Mouse (Mus musculus) limb, embryonic 10.5 days (tissue): Measurements from ENCODE around the gene Adarb1. TPM values are rescaled to one million over a fixed set of nuclear protein-coding genes. Genes with fewer than 3 reads are reported as not detected.
"Not testable (repeated sequence)": the region's sequence is repeated elsewhere in the genome, so short reads cannot be mapped to it uniquely, and the experiment has no call there.

Experiments used
- DNase-seq: peaks from one replicate; pipeline ENCODE4 v3.0.0-alpha.2; 2017; ENCODE audit warnings: low spot score
- H3K27ac ChIP-seq: fragments of 300-500 bp; sonication (generic); 2 replicates; pipeline ENCODE4 v1.5.1; 2016; ENCODE audit warnings: mild to moderate bottlenecking
- H3K27me3 ChIP-seq: fragments of 300-500 bp; sonication (generic); 2 replicates; pipeline ENCODE4 v1.6.1; 2016; ENCODE audit warnings: low read depth, mild to moderate bottlenecking; ENCODE audit not compliant: poor library complexity, severe bottlenecking
- H3K36me3 ChIP-seq: fragments of 300-500 bp; sonication (generic); 2 replicates; pipeline ENCODE4 v1.6.1; 2016; ENCODE audit warnings: mild to moderate bottlenecking, moderate library complexity
- H3K4me1 ChIP-seq: fragments of 300-500 bp; sonication (generic); 2 replicates; pipeline ENCODE4 v1.6.1; 2016
- H3K4me3 ChIP-seq: fragments of 300-500 bp; sonication (generic); 2 replicates; pipeline ENCODE4 v1.5.1; 2016; ENCODE audit warnings: mild to moderate bottlenecking, moderate library complexity
- H3K9me3 ChIP-seq: fragments of 300-500 bp; sonication (generic); replicated peaks from 2 replicates; pipeline ENCODE4 v1.6.1; 2016; ENCODE audit warnings: mild to moderate bottlenecking
- WGBS: fragments of 180-500 bp; shearing (Covaris S2); methylation state at CpG from one replicate; pipeline ENCODE4 v1.1.7; 2016; 5-methylcytosine and 5-hydroxymethylcytosine counted together
- polyA plus RNA-seq: library from polyadenylated mRNA; unstranded; fragments of >200 nt; fragmentation: Nextera tagmentation; extraction: Ambion mirVana; gene quantifications from 2 replicates; pipeline ENCODE4 v1.2.1, GENCODE M21; 2016

The Adarb1 gene
- polyA plus RNA-seq, 1 experiment from 2014 or later = 4.9 TPM

- Histone ChIP-seq H3K4me3 (no peak overlapping the region), H3K27me3 (no peaks in the 10 kb centered on the region), H3K27ac (no peak overlapping the region), H3K4me1 (no peaks in the 10 kb centered on the region), H3K9me3 (no peaks in the 10 kb centered on the region), H3K36me3 (peaks cover 6% of the 10 kb centered on the region; the same call in 1 of the 2 replicates)
- WGBS = 88% methylated on average over 8 of the region's 8 CpGs
- no peak for DNase-seq
These were observed 119.4 kb downstream of the Adarb1 start for GRCm38 (mm10) chr10:77298621-77299020.

DNA sequence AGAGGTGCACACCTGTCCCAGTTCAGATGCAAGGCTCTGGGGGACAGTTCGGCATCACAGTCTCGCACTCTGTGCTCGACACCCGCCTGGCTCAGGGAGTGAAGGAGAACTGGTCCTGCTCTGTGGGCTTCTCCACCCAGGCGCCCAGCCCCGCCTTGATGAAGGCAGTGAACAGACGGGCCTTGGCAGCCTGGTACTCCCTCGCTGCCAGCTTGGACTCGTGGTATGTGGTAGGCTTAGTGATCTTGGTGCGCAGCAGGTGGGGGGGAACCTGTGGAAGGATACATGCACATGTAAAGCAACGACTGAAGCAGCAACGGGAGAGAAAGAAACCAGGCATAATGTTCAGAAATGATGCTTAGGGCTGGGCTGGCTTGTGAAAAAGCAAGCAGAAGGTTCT lies 123.4 kb downstream of the Adarb1 start:
- Histone ChIP-seq H3K36me3 (0 out of 2 replicates have a peak, but pooled peaks cover 6% of the 10 kb centered on the region), H3K4me3 (no peak overlapping the region), H3K27me3 (no peaks in the 10 kb centered on the region), H3K4me1 (no peaks in the 10 kb centered on the region), H3K9me3 (no peaks in the 10 kb centered on the region), H3K27ac (no peak overlapping the region)
- WGBS = 90% methylated on average over 12 of the region's 12 CpGs
- DNase-seq = no peak

DNA sequence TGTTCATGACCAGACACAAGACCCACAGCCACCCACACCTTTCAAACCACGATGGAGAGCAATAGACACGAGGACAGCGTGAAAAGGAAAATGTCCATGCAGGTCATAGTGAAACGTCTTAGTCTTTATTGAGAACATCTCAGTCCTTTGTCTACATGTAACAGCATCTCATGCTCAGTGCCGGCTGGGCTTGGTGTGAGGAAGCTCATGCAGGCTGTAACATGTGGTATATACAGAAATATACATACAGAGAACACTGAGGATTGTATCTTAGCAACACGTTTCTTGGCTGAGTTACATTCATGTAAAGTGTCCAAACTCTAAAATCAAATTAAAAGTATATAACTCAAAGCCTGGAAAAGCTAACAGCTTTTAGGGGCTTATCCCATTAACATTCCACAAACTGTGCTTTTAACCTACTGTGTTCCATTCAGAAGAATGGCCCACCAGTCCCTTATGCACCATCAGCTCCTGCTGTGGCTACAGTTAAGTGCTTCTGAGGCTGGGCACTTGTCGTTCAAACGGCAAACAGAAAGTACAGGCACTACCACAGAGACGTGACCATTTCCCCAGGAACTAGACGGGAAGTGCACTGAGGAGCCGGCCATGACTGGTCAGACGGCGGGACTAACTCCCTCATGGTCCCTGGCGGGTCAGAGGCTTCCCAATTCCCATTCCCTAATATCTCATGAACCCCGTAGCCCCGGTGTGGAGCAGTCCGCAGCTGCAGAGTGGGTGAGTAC lies 127.3 kb downstream of the Adarb1 start:
- Histone ChIP-seq H3K36me3 (0 out of 2 replicates have a peak, but pooled peaks cover 6% of the 10 kb centered on the region), H3K4me3 (no peak overlapping the region), H3K4me1 (no peaks in the 10 kb centered on the region), H3K9me3 (no peaks in the 10 kb centered on the region), H3K27me3 (no peaks in the 10 kb centered on the region), H3K27ac (no peak overlapping the region)
- WGBS = 86% methylated on average over 17 of the region's 17 CpGs
- DNase-seq = no peak

- no peaks in the 10 kb centered on the region for H3K27me3 ChIP-seq
These were observed 128.5 kb downstream of the Adarb1 start for GRCm38 (mm10) chr10:77289559-77289958.

GRCm38 (mm10) chr10:77288639-77289195 lies 129.4 kb downstream of the Adarb1 start:
- 75% methylated on average over 5 of the region's 5 CpGs for WGBS
- Histone ChIP-seq H3K9me3 (no peaks in the 10 kb centered on the region), H3K4me1 (peaks cover 9% of the 10 kb centered on the region), H3K27me3 (no peaks in the 10 kb centered on the region), H3K36me3 (no peaks in the 10 kb centered on the region), H3K27ac (no peak overlapping the region), H3K4me3 (no peak overlapping the region)
- no peak for DNase-seq

More at GRCm38 (mm10) chr10:77289559-77289958, 128.5 kb downstream of the Adarb1 start:
- Histone ChIP-seq H3K36me3 (0 out of 2 replicates have a peak, but pooled peaks cover 2% of the 10 kb centered on the region), H3K9me3 (no peaks in the 10 kb centered on the region), H3K27ac (no peak overlapping the region), H3K4me3 (no peak overlapping the region), H3K4me1 (peaks cover 4% of the 10 kb centered on the region; the same call in 1 of the 2 replicates)
- DNase-seq = no peak
- 94% methylated on average over 8 of the region's 8 CpGs for WGBS

- no peaks in the 10 kb centered on the region for H3K27me3 ChIP-seq
- DNase-seq = no peak
- no peak overlapping the region for H3K4me3 ChIP-seq
- H3K9me3 ChIP-seq = no peaks in the 10 kb centered on the region
- no peak overlapping the region for H3K27ac ChIP-seq
- H3K36me3 ChIP-seq = no peaks in the 10 kb centered on the region
- H3K4me1 ChIP-seq = peaks cover 9% of the 10 kb centered on the region
- WGBS = 88% methylated on average over 8 of the region's 8 CpGs
These were observed 130.4 kb downstream of the Adarb1 start for GRCm38 (mm10) chr10:77287626-77288025.

DNA sequence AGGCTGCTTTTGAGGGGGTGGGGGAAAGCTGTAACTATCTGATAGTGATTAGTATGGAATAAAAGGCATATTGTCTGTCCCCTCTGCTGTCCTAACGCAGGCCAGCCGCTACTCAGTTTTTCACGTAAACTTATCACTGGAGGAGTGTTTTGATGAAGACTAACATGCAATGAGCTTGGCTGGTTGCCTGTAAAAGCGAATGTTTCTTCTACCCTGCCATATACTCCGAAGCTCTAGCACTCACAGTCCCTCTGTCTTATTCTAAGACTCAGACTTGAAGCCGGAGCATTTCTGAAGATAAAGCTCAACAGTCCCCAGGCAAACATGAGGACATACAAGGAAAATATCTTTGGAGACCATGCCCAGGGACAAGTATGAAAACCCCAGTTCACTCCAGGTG lies 133.2 kb downstream of the Adarb1 start:
- H3K36me3 ChIP-seq = no peaks in the 10 kb centered on the region
- 86% methylated on average over 6 of the region's 6 CpGs for WGBS
- H3K9me3 ChIP-seq = no peaks in the 10 kb centered on the region
- H3K4me3 ChIP-seq = no peak overlapping the region
- no peaks in the 10 kb centered on the region for H3K27me3 ChIP-seq
- H3K4me1 ChIP-seq = peaks cover 9% of the 10 kb centered on the region
- DNase-seq = no peak
- H3K27ac ChIP-seq = no peak overlapping the region

DNA sequence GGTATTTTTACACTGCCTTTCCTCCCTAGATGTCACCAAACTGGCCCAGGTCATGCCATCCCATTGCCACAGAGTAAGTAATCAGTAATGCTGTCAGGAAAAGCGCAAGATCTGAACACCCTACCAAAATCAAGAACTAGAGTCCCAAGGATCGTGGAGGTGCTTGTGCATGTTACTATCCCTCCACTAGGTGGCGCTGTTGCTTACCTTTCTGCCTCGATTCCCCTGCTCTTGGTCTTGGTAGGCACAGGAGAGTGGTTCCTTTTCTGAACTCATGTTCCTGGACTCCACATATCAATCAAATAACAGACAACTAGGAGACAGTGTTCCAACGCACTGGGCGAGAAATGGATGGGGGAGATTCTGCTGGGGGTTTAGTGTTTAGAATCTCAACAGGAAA lies 135.2 kb downstream of the Adarb1 start:
- H3K9me3 ChIP-seq = no peaks in the 10 kb centered on the region
- peaks cover 9% of the 10 kb centered on the region for H3K4me1 ChIP-seq
- H3K36me3 ChIP-seq = no peaks in the 10 kb centered on the region
- H3K27ac ChIP-seq = no peak overlapping the region
- no peak overlapping the region for H3K4me3 ChIP-seq
- WGBS = 19% methylated on average over 6 of the region's 6 CpGs
- H3K27me3 ChIP-seq = no peaks in the 10 kb centered on the region
- peak; percentile 83 for DNase-seq

- not testable (repeated sequence) for H3K36me3 ChIP-seq, H3K27me3 ChIP-seq, H3K9me3 ChIP-seq, H3K4me1 ChIP-seq, DNase-seq, H3K27ac ChIP-seq, H3K4me3 ChIP-seq
- 65% methylated on average over 1 of the region's 1 CpGs for WGBS
These were observed 136.0 kb downstream of the Adarb1 start for GRCm38 (mm10) chr10:77282085-77282484.

DNA sequence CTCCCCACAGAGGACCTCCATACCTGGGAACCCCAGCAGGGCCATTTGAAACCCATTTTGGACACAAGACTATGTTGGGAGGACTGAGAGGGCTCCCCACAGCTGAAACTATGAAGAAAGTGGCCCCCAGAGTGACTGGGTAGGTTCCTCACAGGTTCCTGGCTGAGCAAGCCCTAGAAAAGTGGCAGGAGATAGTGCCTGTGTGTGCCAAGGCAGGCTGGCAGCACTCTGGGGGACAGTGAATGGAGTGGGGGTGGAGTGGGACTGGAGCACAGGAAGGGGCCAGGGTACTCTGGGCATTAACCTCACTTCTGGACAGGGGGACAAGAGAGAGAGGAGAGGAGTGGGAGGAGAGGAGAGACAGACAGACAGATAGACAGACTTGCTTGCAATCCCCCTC lies 144.3 kb downstream of the Adarb1 start:
- peaks cover 21% of the 10 kb centered on the region for H3K36me3 ChIP-seq
- no peak for DNase-seq
- H3K27ac ChIP-seq = no peak overlapping the region
- H3K27me3 ChIP-seq = no peaks in the 10 kb centered on the region
- no peaks in the 10 kb centered on the region for H3K9me3 ChIP-seq
- H3K4me1 ChIP-seq = 0 out of 2 replicates have a peak, but pooled peaks cover 5% of the 10 kb centered on the region
- no peak overlapping the region for H3K4me3 ChIP-seq

DNA sequence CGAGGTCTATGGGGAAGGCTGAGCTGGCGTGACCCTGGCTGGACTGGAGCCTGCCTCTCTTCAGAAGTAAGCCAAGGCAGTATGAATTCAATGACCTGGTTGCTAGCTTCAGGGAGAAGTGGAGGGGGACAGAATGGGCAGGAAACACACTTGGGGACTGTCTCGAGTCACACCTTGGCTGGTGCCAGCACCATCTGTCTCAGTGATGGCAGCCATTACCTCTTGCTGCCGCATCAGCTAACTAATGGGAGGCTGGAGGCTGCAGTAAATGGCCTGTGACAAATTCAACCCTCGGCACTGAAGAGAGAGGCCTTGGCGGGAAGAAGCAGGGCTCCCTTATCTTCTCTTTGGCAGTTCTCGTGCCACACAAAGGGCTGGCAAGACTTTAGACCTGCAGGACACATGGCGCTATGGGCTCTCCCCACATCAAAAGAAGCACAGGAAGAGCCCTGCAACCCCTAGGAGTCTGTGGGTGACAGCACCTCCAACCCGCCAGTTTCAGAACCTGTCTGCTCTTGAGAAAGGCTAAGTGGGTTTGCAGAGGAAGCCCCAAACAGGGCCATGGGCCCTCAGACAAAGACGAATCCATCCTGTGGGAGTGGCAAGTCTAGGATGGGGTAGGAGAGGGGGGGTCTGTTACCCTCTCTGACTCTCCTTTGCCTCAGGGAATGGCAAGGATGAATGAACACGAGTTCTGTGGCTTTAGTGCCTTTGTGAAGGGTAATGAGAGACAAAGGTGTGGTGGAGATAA lies 144.9 kb downstream of the Adarb1 start:
- H3K27ac ChIP-seq = no peak overlapping the region
- no peak for DNase-seq
- H3K36me3 ChIP-seq = peaks cover 27% of the 10 kb centered on the region
- H3K9me3 ChIP-seq = no peaks in the 10 kb centered on the region
- H3K4me3 ChIP-seq = no peak overlapping the region
- H3K4me1 ChIP-seq = 0 out of 2 replicates have a peak, but pooled peaks cover 5% of the 10 kb centered on the region
- no peaks in the 10 kb centered on the region for H3K27me3 ChIP-seq
- WGBS = 62% methylated on average over 11 of the region's 11 CpGs

DNA sequence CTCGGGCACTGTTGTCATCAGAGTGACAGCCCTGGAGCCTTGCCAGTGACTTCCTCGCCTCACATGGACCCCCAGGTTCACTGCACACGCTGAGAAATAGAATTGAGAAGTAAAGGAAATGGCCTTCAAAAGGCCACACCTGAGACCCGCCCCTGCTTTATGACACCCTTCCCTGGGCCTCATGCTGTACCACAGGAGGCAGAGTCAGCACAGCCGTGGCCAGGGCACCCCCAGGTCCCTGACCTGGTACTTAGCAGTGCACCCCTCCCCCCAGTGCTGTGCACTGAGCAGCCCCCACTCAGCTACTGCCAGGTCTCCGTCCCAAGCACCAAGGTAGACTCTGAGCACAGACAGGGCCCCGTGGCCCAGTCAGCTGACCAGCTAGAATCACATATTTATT lies 148.9 kb downstream of the Adarb1 start:
- DNase-seq = no peak
- H3K27ac ChIP-seq = no peak overlapping the region
- H3K4me1 ChIP-seq = 0 out of 2 replicates have a peak, but pooled peaks cover 5% of the 10 kb centered on the region
- H3K9me3 ChIP-seq = no peaks in the 10 kb centered on the region
- H3K27me3 ChIP-seq = no peaks in the 10 kb centered on the region
- H3K36me3 ChIP-seq = peaks cover 68% of the 10 kb centered on the region
- WGBS = 84% methylated on average over 7 of the region's 7 CpGs
- no peak overlapping the region for H3K4me3 ChIP-seq

GRCm38 (mm10) chr10:77267027-77267426 lies 151.0 kb downstream of the Adarb1 start:
- no peak overlapping the region for H3K4me3 ChIP-seq
- no peaks in the 10 kb centered on the region for H3K4me1 ChIP-seq
- 93% methylated on average over 14 of the region's 14 CpGs for WGBS
- no peak overlapping the region for H3K27ac ChIP-seq
- peaks cover 89% of the 10 kb centered on the region for H3K36me3 ChIP-seq
- no peaks in the 10 kb centered on the region for H3K9me3 ChIP-seq
- no peaks in the 10 kb centered on the region for H3K27me3 ChIP-seq
- no peak for DNase-seq
